Mouse (Mus musculus) limb, embryonic 13.5 days (tissue): ENCODE measurements around the gene Muc1. TPM values are rescaled to one million over a fixed set of nuclear protein-coding genes. Genes with fewer than 3 reads are reported as not detected.

Experiments
- ATAC-seq: fragments of 200-750 bp; cut with Nextera tagmentation; 2 replicates; pipeline ENCODE4 v1.8.0; 2017; ENCODE audit warnings: low read depth, moderate number of reproducible peaks, moderate TSS enrichment; ENCODE audit not compliant: low FRiP score
- H3K27ac ChIP-seq: fragments of 300-500 bp; sonication (generic); 2 replicates; pipeline ENCODE4 v1.5.1; 2015; ENCODE audit warnings: inconsistent platforms, mild to moderate bottlenecking, moderate library complexity
- H3K27me3 ChIP-seq: fragments of 300-500 bp; sonication (generic); 2 replicates; pipeline ENCODE4 v1.6.1; 2015; ENCODE audit warnings: mild to moderate bottlenecking, inconsistent platforms
- H3K36me3 ChIP-seq: fragments of 300-500 bp; sonication (generic); 2 replicates; pipeline ENCODE4 v1.6.1; 2015; ENCODE audit warnings: inconsistent platforms, mild to moderate bottlenecking, moderate library complexity
- H3K4me1 ChIP-seq: fragments of 300-500 bp; sonication (generic); 2 replicates; pipeline ENCODE4 v1.6.1; 2015; ENCODE audit warnings: inconsistent platforms
- H3K4me2 ChIP-seq: fragments of 300-500 bp; sonication (generic); replicated peaks from 2 replicates; pipeline ENCODE4 v1.6.1; 2015; ENCODE audit warnings: inconsistent platforms, mild to moderate bottlenecking, moderate library complexity
- H3K4me3 ChIP-seq: fragments of 300-500 bp; sonication (generic); 2 replicates; pipeline ENCODE4 v1.5.1; 2015; ENCODE audit warnings: moderate library complexity, mild to moderate bottlenecking, inconsistent platforms
- H3K9ac ChIP-seq: fragments of 300-500 bp; sonication (generic); 2 replicates; pipeline ENCODE4 v1.6.1; 2015; ENCODE audit warnings: mild to moderate bottlenecking, inconsistent platforms
- H3K9me3 ChIP-seq: fragments of 300-500 bp; sonication (generic); 2 replicates; pipeline ENCODE4 v1.6.1; 2016; ENCODE audit warnings: inconsistent platforms
- WGBS: fragments of 180-500 bp; shearing (Covaris S2); methylation state at CpG from one replicate; pipeline ENCODE4 v1.1.7; 2015; 5-methylcytosine and 5-hydroxymethylcytosine counted together
- polyA plus RNA-seq: library from polyadenylated mRNA; unstranded; fragments of >200 nt; fragmentation: Nextera tagmentation; extraction: Ambion mirVana; gene quantifications from 2 replicates; pipeline ENCODE4 v1.2.1, GENCODE M21; 2015

Muc1 gene
- polyA plus RNA-seq, 1 experiment from 2014 or later = 0.64 TPM

- no peak within 1 kb of the TSS for H3K9ac ChIP-seq
- no peak within 1 kb of the TSS for H3K27ac ChIP-seq
- no peaks in the 10 kb centered on the region for H3K36me3 ChIP-seq
- 50% methylated on average over 7 of the region's 7 CpGs for WGBS
- no peaks in the 10 kb centered on the region for H3K4me1 ChIP-seq
- H3K4me2 ChIP-seq = no peak within 1 kb of the TSS
- H3K27me3 ChIP-seq = no peaks in the 10 kb centered on the region
- H3K4me3 ChIP-seq = no peak within 1 kb of the TSS
- ATAC-seq = no peak
- no peaks in the 10 kb centered on the region for H3K9me3 ChIP-seq
Measured at GRCm38 (mm10) chr3:89259076-89259475, 30.2 kb downstream of the Muc1 start, which contains the start of gene Dpm3. Gene Dpm3 (plus strand): TSS chr3:89259358.

- Histone ChIP-seq H3K4me2 (no peak overlapping the region), H3K9me3 (no peaks in the 10 kb centered on the region), H3K36me3 (no peaks in the 10 kb centered on the region), H3K4me1 (no peaks in the 10 kb centered on the region), H3K27me3 (no peaks in the 10 kb centered on the region), H3K9ac (no peak overlapping the region), H3K4me3 (no peak overlapping the region), H3K27ac (no peak overlapping the region)
- no peak for ATAC-seq
- WGBS = 84% methylated on average over 3 of the region's 3 CpGs
Measured at GRCm38 (mm10) chr3:89260211-89260610, 31.4 kb downstream of the Muc1 start.

- H3K4me1 ChIP-seq = peaks cover 12% of the 10 kb centered on the region
- WGBS = 63% methylated on average over 10 of the region's 10 CpGs
- H3K9ac ChIP-seq = no peak overlapping the region
- H3K4me3 ChIP-seq = no peak overlapping the region
- no peaks in the 10 kb centered on the region for H3K36me3 ChIP-seq
- no peak overlapping the region for H3K27ac ChIP-seq
- H3K27me3 ChIP-seq = no peaks in the 10 kb centered on the region
- no peak for ATAC-seq
- no peak overlapping the region for H3K4me2 ChIP-seq
- no peaks in the 10 kb centered on the region for H3K9me3 ChIP-seq
Measured at GRCm38 (mm10) chr3:89262417-89262816, 33.6 kb downstream of the Muc1 start.

DNA sequence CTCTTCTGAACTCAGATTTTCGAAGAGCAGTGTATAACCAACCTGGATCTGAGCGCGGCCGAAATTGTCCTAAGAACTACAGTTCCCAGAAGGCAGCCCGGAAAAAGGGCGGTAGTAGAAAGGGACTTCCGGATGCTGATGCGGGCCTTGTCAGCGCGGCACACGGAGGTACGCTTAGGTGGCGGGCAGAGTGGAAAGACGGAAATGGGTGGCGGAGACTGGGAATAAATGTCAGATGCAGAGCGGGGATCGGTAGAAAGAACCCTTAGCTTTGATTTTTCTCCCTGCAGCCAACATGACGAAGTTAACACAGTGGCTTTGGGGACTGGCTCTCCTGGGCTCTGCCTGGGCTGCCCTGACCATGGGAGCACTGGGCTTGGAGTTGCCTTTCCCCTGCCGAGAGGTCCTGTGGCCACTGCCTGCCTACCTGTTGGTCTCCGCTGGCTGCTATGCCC lies 37.6 kb downstream of the Muc1 start:
- H3K27ac ChIP-seq = peak overlapping the region; percentile 84
- ATAC-seq = peak; percentile 90

GRCm38 (mm10) chr3:89268916-89269315 lies 40.1 kb downstream of the Muc1 start:
- no peaks in the 10 kb centered on the region for H3K27me3 ChIP-seq
- no peak for ATAC-seq
- H3K4me2 ChIP-seq = peak overlapping the region; percentile 83
- peak overlapping the region; percentile 84 for H3K9ac ChIP-seq
- H3K27ac ChIP-seq = peak overlapping the region; percentile 34; the same call in 1 of the 2 replicates
- 56% methylated on average over 8 of the region's 8 CpGs for WGBS
- H3K4me3 ChIP-seq = peak overlapping the region; percentile 60
- H3K36me3 ChIP-seq = peaks cover 25% of the 10 kb centered on the region
- H3K9me3 ChIP-seq = no peaks in the 10 kb centered on the region
- H3K4me1 ChIP-seq = peaks cover 39% of the 10 kb centered on the region

More for the DNA sequence above, 37.6 kb downstream of the Muc1 start:
- no peaks in the 10 kb centered on the region for H3K9me3 ChIP-seq
- H3K4me1 ChIP-seq = peaks cover 39% of the 10 kb centered on the region
- H3K4me2 ChIP-seq = peak overlapping the region; percentile 95
- under 1% methylated on average over 20 of the region's 20 CpGs for WGBS
- peak overlapping the region; percentile 82 for H3K4me3 ChIP-seq
- no peaks in the 10 kb centered on the region for H3K27me3 ChIP-seq
- H3K9ac ChIP-seq = peak overlapping the region; percentile 90
- H3K36me3 ChIP-seq = 0 out of 2 replicates have a peak, but pooled peaks cover 6% of the 10 kb centered on the region

DNA sequence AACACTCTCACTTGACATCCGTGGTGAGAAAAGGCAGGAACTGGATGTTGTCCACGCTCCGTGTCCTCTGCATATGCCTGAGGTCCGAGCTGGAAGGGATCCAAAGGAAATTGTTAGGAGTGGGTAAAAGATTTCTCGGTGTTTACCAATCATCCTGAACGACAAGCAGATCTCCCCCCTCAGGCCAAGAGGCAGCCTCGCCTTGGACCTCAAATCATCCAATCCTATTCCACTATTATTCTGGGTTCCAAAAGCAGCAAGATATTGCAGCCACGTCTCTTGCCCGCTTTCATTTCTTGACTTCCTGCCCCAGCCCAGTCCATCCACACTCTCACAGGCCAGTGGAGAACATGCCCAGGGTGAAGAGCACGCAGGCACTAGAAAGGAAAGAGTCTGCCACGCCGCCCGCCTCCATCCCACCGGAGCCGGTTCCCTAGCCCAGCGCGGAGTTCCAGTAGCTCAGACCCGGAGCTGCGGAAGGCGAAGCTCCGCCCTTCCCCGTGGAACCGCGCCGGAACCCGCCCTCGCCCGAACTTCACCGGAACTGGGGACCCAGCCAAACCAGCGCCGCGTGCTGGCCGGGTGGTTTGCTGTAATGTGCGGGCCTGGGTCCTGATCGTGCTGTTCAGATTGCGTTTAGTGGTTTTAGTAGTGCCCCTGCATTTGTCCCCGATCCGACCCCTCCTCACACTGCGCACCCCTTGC lies 41.3 kb downstream of the Muc1 start, which contains the start of gene Slc50a1:
Gene Slc50a1 (minus strand): TSS at position 520 of the 705 bp plus-strand sequence.
- peak; percentile 49 for ATAC-seq

GRCm38 (mm10) chr3:89270891-89271290 lies 42.0 kb downstream of the Muc1 start:
- Histone ChIP-seq H3K27me3 (no peaks in the 10 kb centered on the region), H3K9me3 (no peaks in the 10 kb centered on the region), H3K36me3 (peaks cover 43% of the 10 kb centered on the region), H3K4me2 (peak overlapping the region; percentile 83), H3K4me1 (peaks cover 37% of the 10 kb centered on the region), H3K9ac (peak overlapping the region; percentile 84), H3K27ac (peak overlapping the region; percentile 88; the same call in 1 of the 2 replicates), H3K4me3 (peak overlapping the region; percentile 60)
- 73% methylated on average over 6 of the region's 6 CpGs for WGBS
- no peak for ATAC-seq

More for the DNA sequence above, 41.3 kb downstream of the Muc1 start, which contains the start of gene Slc50a1:
- no peaks in the 10 kb centered on the region for H3K27me3 ChIP-seq
- peak within 1 kb of the TSS; percentile 60 for H3K4me3 ChIP-seq
- no peaks in the 10 kb centered on the region for H3K9me3 ChIP-seq
- peaks cover 39% of the 10 kb centered on the region for H3K4me1 ChIP-seq
- peak within 1 kb of the TSS; percentile 83 for H3K4me2 ChIP-seq
- WGBS = 4% methylated on average over 39 of the region's 39 CpGs
- peak within 1 kb of the TSS; percentile 84 for H3K9ac ChIP-seq
- H3K36me3 ChIP-seq = peaks cover 36% of the 10 kb centered on the region
- peak within 1 kb of the TSS; percentile 88 for H3K27ac ChIP-seq

DNA sequence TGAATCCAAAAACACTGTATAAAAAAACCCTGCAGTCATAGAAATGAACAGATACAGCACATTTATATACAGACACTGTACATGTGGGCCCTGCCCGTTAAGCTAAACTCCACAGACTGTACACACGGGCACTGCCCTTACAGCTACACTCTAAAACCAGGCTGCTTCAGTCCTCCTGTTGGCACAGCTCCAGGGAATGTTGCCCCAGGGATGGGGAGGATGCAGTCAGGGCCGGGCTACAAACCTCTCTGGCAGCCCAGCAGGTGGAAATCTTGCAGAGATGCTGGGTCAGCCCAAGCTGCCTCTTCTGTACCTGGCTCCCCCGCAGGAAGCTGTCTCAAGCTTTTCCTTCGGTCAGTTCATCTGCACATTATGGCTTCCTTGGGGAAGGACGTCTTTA lies 42.9 kb downstream of the Muc1 start:
- H3K9me3 ChIP-seq = no peaks in the 10 kb centered on the region
- peaks cover 40% of the 10 kb centered on the region for H3K4me1 ChIP-seq
- no peak overlapping the region for H3K27ac ChIP-seq
- peaks cover 47% of the 10 kb centered on the region for H3K36me3 ChIP-seq
- ATAC-seq = no peak
- WGBS = 55% methylated on average over 6 of the region's 6 CpGs
- no peaks in the 10 kb centered on the region for H3K27me3 ChIP-seq
- no peak overlapping the region for H3K4me2 ChIP-seq
- H3K9ac ChIP-seq = no peak overlapping the region
- no peak overlapping the region for H3K4me3 ChIP-seq

GRCm38 (mm10) chr3:89276061-89276460 lies 47.2 kb downstream of the Muc1 start:
- no peak for ATAC-seq
- peak overlapping the region; percentile 96 for H3K4me2 ChIP-seq
- no peak overlapping the region for H3K4me3 ChIP-seq
- H3K4me1 ChIP-seq = peaks cover 45% of the 10 kb centered on the region
- peaks cover 42% of the 10 kb centered on the region for H3K36me3 ChIP-seq
- no peak overlapping the region for H3K27ac ChIP-seq
- H3K9me3 ChIP-seq = no peaks in the 10 kb centered on the region
- 90% methylated on average over 13 of the region's 13 CpGs for WGBS
- peaks cover 9% of the 10 kb centered on the region; the same call in 1 of the 2 replicates for H3K27me3 ChIP-seq
- no peak overlapping the region for H3K9ac ChIP-seq

- no peak for ATAC-seq
- H3K9ac ChIP-seq = peak overlapping the region; percentile 85
- H3K27me3 ChIP-seq = peaks cover 12% of the 10 kb centered on the region; the same call in 1 of the 2 replicates
- H3K4me1 ChIP-seq = peaks cover 51% of the 10 kb centered on the region
- H3K9me3 ChIP-seq = no peaks in the 10 kb centered on the region
- H3K4me3 ChIP-seq = peak overlapping the region; percentile 62
- peak overlapping the region; percentile 96 for H3K4me2 ChIP-seq
- H3K36me3 ChIP-seq = peaks cover 33% of the 10 kb centered on the region
- H3K27ac ChIP-seq = peak overlapping the region; percentile 86
- WGBS = 24% methylated on average over 14 of the region's 14 CpGs
Measured at GRCm38 (mm10) chr3:89277281-89278021, 48.6 kb downstream of the Muc1 start.

DNA sequence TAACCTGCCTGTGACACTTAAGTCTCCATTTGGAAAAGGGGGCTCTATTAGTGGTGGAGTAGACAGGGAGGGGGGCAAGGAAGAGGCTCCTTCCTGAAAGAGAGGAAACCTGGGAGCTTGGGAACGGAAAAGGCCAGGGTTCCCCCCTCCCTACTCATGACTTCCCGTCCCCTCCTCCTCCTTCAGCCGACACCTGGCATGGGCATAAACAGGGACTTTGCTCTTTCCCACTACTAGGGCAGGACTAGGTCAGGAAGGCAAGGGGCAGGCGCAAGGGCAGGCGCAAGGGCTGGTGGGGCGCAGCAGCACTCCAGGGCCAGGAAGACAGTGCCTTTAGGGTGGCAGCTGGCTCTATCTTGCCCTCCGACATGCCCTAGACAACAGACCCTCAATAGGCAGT lies 49.2 kb downstream of the Muc1 start:
- H3K9me3 ChIP-seq = no peaks in the 10 kb centered on the region
- H3K4me2 ChIP-seq = peak overlapping the region; percentile 96
- peaks cover 12% of the 10 kb centered on the region; the same call in 1 of the 2 replicates for H3K27me3 ChIP-seq
- peak overlapping the region; percentile 62 for H3K4me3 ChIP-seq
- WGBS = 52% methylated on average over 7 of the region's 7 CpGs
- H3K4me1 ChIP-seq = peaks cover 51% of the 10 kb centered on the region
- H3K36me3 ChIP-seq = peaks cover 28% of the 10 kb centered on the region
- ATAC-seq = no peak
- peak overlapping the region; percentile 86 for H3K27ac ChIP-seq
- H3K9ac ChIP-seq = peak overlapping the region; percentile 85

GRCm38 (mm10) chr3:89278643-89279042 lies 49.8 kb downstream of the Muc1 start:
- peaks cover 12% of the 10 kb centered on the region; the same call in 1 of the 2 replicates for H3K27me3 ChIP-seq
- peak overlapping the region; percentile 86 for H3K27ac ChIP-seq
- peak overlapping the region; percentile 62 for H3K4me3 ChIP-seq
- peak overlapping the region; percentile 85 for H3K9ac ChIP-seq
- WGBS = 12% methylated on average over 8 of the region's 8 CpGs
- no peak for ATAC-seq
- no peaks in the 10 kb centered on the region for H3K9me3 ChIP-seq
- peak overlapping the region; percentile 96 for H3K4me2 ChIP-seq
- peaks cover 51% of the 10 kb centered on the region for H3K4me1 ChIP-seq
- peaks cover 22% of the 10 kb centered on the region for H3K36me3 ChIP-seq
